Mouse (Mus musculus) CH12.LX (cell line): ENCODE data around the gene Tnfaip8l1.

ENCODE experiments used
- EP300 ChIP-seq: IDR thresholded peaks from 2 replicates; pipeline ENCODE4 v1.6.1; 2011; ENCODE audit warnings: low read length, improper control_type of control experiment
- ETS1 ChIP-seq: conservative IDR thresholded peaks from 2 replicates; pipeline ENCODE4 v1.6.1; 2012; ENCODE audit warnings: low read depth, mild to moderate bottlenecking, inconsistent platforms, low read length, improper control_type of control experiment, moderate library complexity
- MAZ ChIP-seq: IDR thresholded peaks from 2 replicates; pipeline ENCODE4 v1.6.1; 2012; ENCODE audit warnings: low read depth, mild to moderate bottlenecking, inconsistent platforms, low read length, improper control_type of control experiment, moderate library complexity

DNA sequence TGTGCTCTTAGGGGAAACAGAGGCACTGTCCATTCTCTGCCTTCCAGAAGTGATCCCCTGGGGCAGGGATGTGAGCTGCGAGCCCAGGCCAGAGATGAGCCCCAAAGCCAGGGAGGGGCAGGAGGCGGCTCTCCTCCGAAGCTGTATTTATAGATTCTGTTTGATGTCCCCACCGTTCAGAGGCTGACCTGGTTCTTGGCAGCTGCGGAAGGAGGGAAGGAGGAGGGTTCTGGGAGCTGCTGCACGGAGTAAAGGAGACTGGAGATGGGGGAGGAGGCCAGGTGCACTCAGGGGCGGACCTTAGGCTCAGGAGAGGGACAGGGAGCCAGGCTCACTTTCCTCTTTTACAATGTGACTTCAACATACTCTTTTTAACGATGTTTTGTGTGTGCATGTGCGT is 16.1 kb upstream of the Tnfaip8l1 start:
- no peak for TF ChIP-seq EP300
- no peak for TF ChIP-seq MAZ
- no peak for TF ChIP-seq ETS1
